Mouse (Mus musculus) CH12F3 (cell line): ENCODE results near the gene Zfp239.

Experiments used
- in situ Hi-C: fragments of 300-500 bp; cut with MboI; formaldehyde crosslinking; loops from 2 replicates; pipeline ENCODE4 v1.14.3; 2020; ENCODE audit warnings: low sequenced_read_pairs

Gene Zfp239

GRCm38 (mm10) chr6:117906590-117907271 is 44.8 kb downstream of the Zfp239 start:
- in situ Hi-C loops: no loop called here

DNA sequence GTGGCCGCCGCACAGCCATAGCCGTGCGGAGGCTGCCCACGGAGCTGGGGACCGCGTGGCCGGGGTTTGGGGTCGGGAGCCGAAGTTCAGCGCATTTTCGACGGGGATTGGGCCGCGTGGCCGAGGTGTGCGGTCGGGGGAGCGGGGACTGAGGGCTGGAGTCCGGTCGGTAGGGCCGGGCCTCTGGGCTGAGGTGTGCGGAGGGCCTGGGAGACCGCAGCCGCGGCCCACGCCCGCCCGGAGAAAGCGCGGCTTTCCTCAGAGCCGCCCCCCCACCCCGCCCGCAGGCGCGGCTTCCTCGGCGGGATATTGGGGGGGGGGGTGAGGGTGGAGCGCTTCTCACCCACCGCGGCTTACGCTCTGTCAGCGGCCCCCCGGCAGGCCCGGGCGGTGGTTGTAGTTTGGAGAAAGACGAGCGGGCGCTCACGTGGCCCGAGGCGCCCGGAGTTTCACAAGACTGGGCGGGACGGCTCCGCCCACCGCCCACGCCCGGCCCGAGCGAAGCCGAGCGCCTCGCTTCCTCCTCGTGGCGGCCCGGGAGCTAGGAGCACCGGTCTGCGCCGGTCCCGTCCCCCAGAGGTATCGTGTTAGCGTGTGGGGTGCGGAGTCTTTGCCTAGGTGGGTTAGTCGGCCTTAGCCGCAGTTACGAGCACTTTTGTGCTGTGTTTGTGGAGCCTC is 45.5 kb downstream of the Zfp239 start:
- in situ Hi-C loops: no loop called here

- in situ Hi-C loops: no loop called here
Observed at GRCm38 (mm10) chr6:117907979-117908355, 46.1 kb downstream of the Zfp239 start.

GRCm38 (mm10) chr6:117908424-117908900 is 46.6 kb downstream of the Zfp239 start:
- in situ Hi-C loops: no loop called here

GRCm38 (mm10) chr6:117910120-117910661 is 48.3 kb downstream of the Zfp239 start:
- in situ Hi-C loops: no loop called here

GRCm38 (mm10) chr6:117914541-117914940 is 52.6 kb downstream of the Zfp239 start:
- in situ Hi-C loops: no loop called here

DNA sequence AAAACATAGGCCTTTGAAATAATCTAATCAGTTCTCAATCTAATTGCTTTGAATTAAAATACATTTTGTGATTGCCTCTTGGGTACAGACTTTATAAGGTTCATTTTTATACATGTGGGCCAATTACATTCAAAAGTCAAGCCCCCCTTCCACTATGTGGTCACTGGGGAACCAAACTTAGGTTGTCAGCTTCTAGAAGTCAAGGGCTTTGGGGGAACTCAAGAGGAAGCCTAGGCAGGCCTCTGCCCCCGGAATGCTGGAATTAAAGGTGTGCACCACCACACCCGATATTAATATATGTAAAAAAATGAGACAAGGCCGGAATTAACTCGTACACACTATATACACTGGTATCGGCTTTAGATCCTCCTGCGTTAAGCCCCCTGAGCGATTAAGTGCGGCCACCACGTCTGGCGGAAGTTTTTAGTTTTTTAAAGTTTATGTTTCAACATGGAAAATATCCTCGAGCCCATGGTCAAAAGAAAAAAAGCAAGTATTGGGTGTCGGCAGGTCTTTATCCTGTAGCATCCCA is 54.4 kb downstream of the Zfp239 start:
- in situ Hi-C loops: no loop called here

DNA sequence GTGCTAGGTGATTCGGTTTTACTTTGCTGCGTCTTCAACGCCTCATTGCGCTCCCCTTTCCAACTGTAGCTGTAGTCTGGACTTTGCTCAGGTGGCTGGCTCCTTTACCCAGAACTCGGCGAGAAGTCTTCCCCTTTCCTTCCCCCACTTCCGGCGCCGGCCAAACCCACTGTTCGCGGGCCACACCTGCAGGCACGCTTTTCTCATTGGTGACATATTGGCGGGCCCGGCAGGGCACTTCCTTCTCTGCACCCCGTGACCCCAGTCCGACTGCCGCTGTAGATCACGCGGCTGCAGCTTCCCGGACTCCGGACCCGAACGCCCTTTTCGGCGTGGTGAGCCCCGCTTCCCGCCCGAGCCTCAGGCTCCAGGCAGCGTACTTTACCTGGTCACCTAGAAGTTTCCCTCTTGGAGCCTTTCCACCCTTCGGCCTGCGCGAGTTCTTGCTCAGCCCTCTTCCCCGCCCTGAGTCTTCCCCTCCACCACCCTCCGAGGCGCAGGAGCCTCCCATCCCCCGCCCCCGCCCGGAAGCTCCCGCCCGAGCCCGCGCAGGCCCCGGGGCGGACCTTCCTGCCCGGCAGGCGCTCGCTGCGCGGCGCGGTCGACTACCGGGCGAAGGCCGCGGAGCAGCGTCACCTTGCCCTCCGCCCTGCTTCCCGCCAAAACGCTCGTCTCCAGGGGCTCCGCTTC is 55.0 kb downstream of the Zfp239 start:
- in situ Hi-C loops: no loop called here

- in situ Hi-C loops: no loop called here
Observed at GRCm38 (mm10) chr6:117917576-117917975, 55.7 kb downstream of the Zfp239 start.

DNA sequence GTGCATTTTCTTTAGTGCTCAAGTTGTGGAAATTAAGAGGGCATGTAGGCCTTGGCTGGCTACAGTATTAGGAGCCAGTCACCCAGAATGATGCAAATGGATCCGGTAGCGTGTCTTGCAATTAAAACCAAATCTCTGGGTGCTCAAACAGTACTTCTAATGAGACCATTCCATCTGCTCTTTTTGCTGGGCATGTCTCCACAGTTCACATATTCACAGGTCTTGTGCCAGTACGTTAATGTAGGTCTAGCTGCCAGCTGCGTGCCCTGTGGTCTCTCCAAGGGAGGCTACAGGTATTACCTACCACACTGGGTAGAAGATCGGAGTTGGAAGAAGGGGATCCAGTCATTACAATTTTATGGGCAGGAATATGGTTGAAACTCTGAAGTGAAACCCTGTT is 56.1 kb downstream of the Zfp239 start:
- in situ Hi-C loops: no loop called here

GRCm38 (mm10) chr6:117920659-117921640 is 59.0 kb downstream of the Zfp239 start:
- in situ Hi-C loops: no loop called here

- in situ Hi-C loops: no loop called here
Observed at GRCm38 (mm10) chr6:117922041-117922440, 60.1 kb downstream of the Zfp239 start.
